In the genomic region with DNA sequence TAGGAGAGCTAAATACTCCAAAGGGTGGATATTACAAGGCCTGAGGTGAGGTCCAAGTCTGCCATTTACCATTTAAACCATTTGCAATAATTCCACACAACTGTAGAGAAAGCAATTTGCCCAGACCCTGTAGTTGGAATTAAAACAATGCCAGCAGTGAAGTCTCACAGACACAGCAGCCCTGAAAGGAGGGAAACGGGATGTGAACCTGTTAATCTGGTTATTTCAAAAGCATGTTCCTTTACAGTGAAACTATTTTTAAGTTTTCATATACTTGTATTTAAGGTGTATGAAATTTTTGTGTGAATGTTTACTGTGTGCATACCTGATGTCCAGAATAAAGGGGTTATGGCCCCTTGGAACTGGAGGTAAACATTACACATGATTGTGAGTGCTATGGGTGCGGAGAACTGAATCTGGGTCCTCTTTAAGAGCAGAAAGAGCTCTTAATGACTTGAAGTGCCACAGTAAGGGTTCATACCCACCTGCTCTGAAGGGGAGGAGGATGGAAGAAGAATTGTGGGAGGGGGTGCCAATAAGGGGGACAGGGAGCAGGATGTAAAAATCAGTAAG, we compare ENCODE assay signal across 21 mouse cellular contexts.
DNase-seq lines count a peak whose midpoint lies in the region; ATAC-seq and TF ChIP-seq lines count a peak whose summit lies in the region.
"Had no signal": no experiment of that assay in that cellular context is flagged by ENCODE, and none has a peak within 500 bp of the region (broad histone marks: within the 10 kb centered on the region; RNA-seq: fewer than 3 reads in every experiment).

No protein-coding gene starts in this region.

- no peaks in the 10 kb centered on the region for H3K4me1 ChIP-seq in lung, embryonic 14.5 days (ENCODE audit: insufficient read depth)
- H3K4me1 ChIP-seq in lung, embryonic 15.5 days = no peaks in the 10 kb centered on the region
- H3K4me1 ChIP-seq in lung, embryonic 16.5 days (replicated peaks; ENCODE audit: control insufficient read depth, insufficient read depth, low read length) = no peaks in the 10 kb centered on the region

- no peak overlapping the region for H3K27ac ChIP-seq in lung, embryonic 14.5 days (ENCODE audit: low read depth)
- no peak overlapping the region for H3K27ac ChIP-seq in lung, embryonic 15.5 days
- H3K27ac ChIP-seq in lung, embryonic 16.5 days (ENCODE audit: low read length) = no peak overlapping the region

- no peak overlapping the region for H3K4me2 ChIP-seq in lung, embryonic 14.5 days
- no peak overlapping the region for H3K4me2 ChIP-seq in lung, embryonic 15.5 days
- H3K4me2 ChIP-seq in lung, embryonic 16.5 days (ENCODE audit: low read depth, low read length) = no peak overlapping the region

- no peak overlapping the region for H3K9ac ChIP-seq in lung, embryonic 14.5 days
- no peak overlapping the region for H3K9ac ChIP-seq in lung, embryonic 15.5 days
- H3K9ac ChIP-seq in lung, embryonic 16.5 days (ENCODE audit: low read length) = no peak overlapping the region

- H3K9me3 ChIP-seq in lung, embryonic 14.5 days (ENCODE audit: low read depth, low read length) = no peaks in the 10 kb centered on the region
- no peaks in the 10 kb centered on the region for H3K9me3 ChIP-seq in lung, embryonic 15.5 days
- no peaks in the 10 kb centered on the region for H3K9me3 ChIP-seq in lung, embryonic 16.5 days (ENCODE audit: control insufficient read depth, low read length)

- peak; percentile 73; the same call in 1 of the 2 replicates for ATAC-seq in lung, embryonic 14.5 days (ENCODE audit: insufficient read depth)
- peak; percentile 57; the same call in 1 of the 2 replicates for ATAC-seq in lung, embryonic 15.5 days (ENCODE audit: borderline replicate concordance, extremely low read depth, low FRiP score, low TSS enrichment)
- peak; percentile 80 for ATAC-seq in lung, embryonic 16.5 days (ENCODE audit: low read depth)
- ATAC-seq: activated CD4-positive, CD25-positive, alpha-beta regulatory T cell, adult 4 months; CD4-positive, CD25-positive, alpha-beta regulatory T cell, adult 4 months; Patski had no signal

- H3K27me3 ChIP-seq in lung, embryonic 14.5 days (ENCODE audit: insufficient read depth, low read length) = no peaks in the 10 kb centered on the region
- H3K27me3 ChIP-seq in lung, embryonic 15.5 days = no peaks in the 10 kb centered on the region
- H3K27me3 ChIP-seq in lung, embryonic 16.5 days (ENCODE audit: control insufficient read depth, insufficient read depth, low read depth, low read length) = no peaks in the 10 kb centered on the region
- H3K27me3 ChIP-seq: CH12.LX, Patski had no signal

- 60% methylated on average over 2 of the region's 2 CpGs for WGBS in lung, embryonic 14.5 days
- 47% methylated on average over 2 of the region's 2 CpGs for WGBS in lung, embryonic 15.5 days
- WGBS in lung, embryonic 16.5 days = 55% methylated on average over 2 of the region's 2 CpGs

- TF ChIP-seq CTCF in lung, embryonic 14.5 days (IDR thresholded peaks at IDR 0.05; ENCODE audit: low read depth) = no peak

- peak; percentile 22 for DNase-seq in lung, embryonic 14.5 days
- DNase-seq in lung, postnatal 36 days = no peak
- no peak for DNase-seq in lung, postnatal 4 days
- no peak for DNase-seq in lung, postnatal 10 days
- DNase-seq: adrenal gland, adult 2 months; adrenal gland, adult 8-10 months; adrenal gland, postnatal 10 days; adrenal gland, postnatal 14 days; adrenal gland, postnatal 25 days; adrenal gland, postnatal 36 days; B cell, adult 2 months; cerebellum, adult 11 months; cerebellum, adult 11-12 months; cerebellum, adult 18-20 months had no signal

- no peak overlapping the region for H3K4me3 ChIP-seq in lung, embryonic 14.5 days (ENCODE audit: low read depth, low read length)
- no peak overlapping the region for H3K4me3 ChIP-seq in lung, embryonic 15.5 days
- H3K4me3 ChIP-seq in lung, embryonic 16.5 days (ENCODE audit: low read length) = no peak overlapping the region

- H3K36me3 ChIP-seq in lung, embryonic 14.5 days (ENCODE audit: insufficient read depth) = no peaks in the 10 kb centered on the region
- H3K36me3 ChIP-seq in lung, embryonic 15.5 days = no peaks in the 10 kb centered on the region
- no peaks in the 10 kb centered on the region for H3K36me3 ChIP-seq in lung, embryonic 16.5 days (ENCODE audit: control insufficient read depth, insufficient read depth, low read length)
- H3K36me3 ChIP-seq: G1E had no signal
